Mouse (Mus musculus): ENCODE measurements around the gene Patl2. TPM values are rescaled to one million over a fixed set of nuclear protein-coding genes. Genes with fewer than 3 reads are reported as not detected.

The Patl2 gene
- polyA plus RNA-seq, 1 experiment from 2014 or later = 0.04 TPM

- Histone ChIP-seq H3K4me3 (replicated peaks; ENCODE audit: low read depth, low read length) (no peak overlapping the region), H3K9me3 (replicated peaks; ENCODE audit: low read length) (no peaks in the 10 kb centered on the region), H3K27me3 (ENCODE audit: insufficient read depth, low read length) (no peaks in the 10 kb centered on the region), H3K27ac (no peak overlapping the region), H3K4me2 (ENCODE audit: low read length) (no peak overlapping the region), H3K36me3 (ENCODE audit: insufficient read depth, low read length) (no peaks in the 10 kb centered on the region), H3K9ac (ENCODE audit: low read depth, low read length) (no peak overlapping the region), H3K4me1 (replicated peaks; ENCODE audit: insufficient read depth, low read length) (no peaks in the 10 kb centered on the region)
- ATAC-seq (replicated peaks; ENCODE audit: low FRiP score, low read depth) = no peak
- no peak for DNase-seq (ENCODE audit: low spot score)
- TF ChIP-seq CTCF (IDR thresholded peaks at IDR 0.05; ENCODE audit: low read depth) = no peak
- whole genome bisulfite sequencing = 80% methylated on average over 2 of the region's 2 CpGs
Observed at GRCm38 (mm10) chr2:122162529-122162928, 23.5 kb downstream of the Patl2 start.

GRCm38 (mm10) chr2:122161542-122161941, 24.4 kb downstream of the Patl2 start:
- H3K9me3 ChIP-seq (replicated peaks; ENCODE audit: low read length) = no peaks in the 10 kb centered on the region
- H3K27ac ChIP-seq = no peak overlapping the region
- no peak for TF ChIP-seq CTCF (IDR thresholded peaks at IDR 0.05; ENCODE audit: low read depth)
- DNase-seq (ENCODE audit: low spot score) (peak; percentile 75), ATAC-seq (replicated peaks; ENCODE audit: low FRiP score, low read depth) (0 out of 2 replicates have a peak, but pooled peaks have one; percentile 42)
- no peak overlapping the region for H3K9ac ChIP-seq (ENCODE audit: low read depth, low read length)
- no peaks in the 10 kb centered on the region for H3K27me3 ChIP-seq (ENCODE audit: insufficient read depth, low read length)
- WGBS = 16% methylated on average over 4 of the region's 4 CpGs
- no peak overlapping the region for H3K4me3 ChIP-seq (replicated peaks; ENCODE audit: low read depth, low read length)
- no peak overlapping the region for H3K4me2 ChIP-seq (ENCODE audit: low read length)
- no peaks in the 10 kb centered on the region for H3K36me3 ChIP-seq (ENCODE audit: insufficient read depth, low read length)
- no peaks in the 10 kb centered on the region for H3K4me1 ChIP-seq (replicated peaks; ENCODE audit: insufficient read depth, low read length)

GRCm38 (mm10) chr2:122160680-122161079, 25.3 kb downstream of the Patl2 start, which contains the start of gene Trim69:
Gene Trim69 (plus strand): TSS chr2:122160700.
- Histone ChIP-seq H3K9me3 (replicated peaks; ENCODE audit: low read length) (no peaks in the 10 kb centered on the region), H3K27ac (no peak within 1 kb of the TSS), H3K9ac (ENCODE audit: low read depth, low read length) (no peak within 1 kb of the TSS), H3K36me3 (ENCODE audit: insufficient read depth, low read length) (no peaks in the 10 kb centered on the region), H3K4me1 (replicated peaks; ENCODE audit: insufficient read depth, low read length) (no peaks in the 10 kb centered on the region), H3K27me3 (ENCODE audit: insufficient read depth, low read length) (no peaks in the 10 kb centered on the region), H3K4me3 (replicated peaks; ENCODE audit: low read depth, low read length) (no peak within 1 kb of the TSS), H3K4me2 (ENCODE audit: low read length) (no peak within 1 kb of the TSS)
- peak; percentile 93 for TF ChIP-seq CTCF (IDR thresholded peaks at IDR 0.05; ENCODE audit: low read depth)
- ATAC-seq (replicated peaks; ENCODE audit: low FRiP score, low read depth) = peak; percentile 63; the same call in 1 of the 2 replicates
- peak; percentile 88 for DNase-seq (ENCODE audit: low spot score)
- WGBS = 42% methylated on average over 2 of the region's 2 CpGs

- H3K36me3 ChIP-seq (ENCODE audit: insufficient read depth, low read length) = peaks cover 5% of the 10 kb centered on the region; the same call in 1 of the 2 replicates
- H3K9me3 ChIP-seq (replicated peaks; ENCODE audit: low read length) = no peaks in the 10 kb centered on the region
- no peaks in the 10 kb centered on the region for H3K4me1 ChIP-seq (replicated peaks; ENCODE audit: insufficient read depth, low read length)
- no peak for ATAC-seq (replicated peaks; ENCODE audit: low FRiP score, low read depth)
- H3K27me3 ChIP-seq (ENCODE audit: insufficient read depth, low read length) = no peaks in the 10 kb centered on the region
- H3K4me2 ChIP-seq (ENCODE audit: low read length) = no peak overlapping the region
- H3K27ac ChIP-seq = no peak overlapping the region
- no peak for DNase-seq (ENCODE audit: low spot score)
- no peak for TF ChIP-seq CTCF (IDR thresholded peaks at IDR 0.05; ENCODE audit: low read depth)
- 62% methylated on average over 6 of the region's 6 CpGs for WGBS
- no peak overlapping the region for H3K4me3 ChIP-seq (replicated peaks; ENCODE audit: low read depth, low read length)
- H3K9ac ChIP-seq (ENCODE audit: low read depth, low read length) = no peak overlapping the region
Observed at GRCm38 (mm10) chr2:122159667-122160066, 26.3 kb downstream of the Patl2 start.

- Histone ChIP-seq H3K9ac (ENCODE audit: low read depth, low read length) (no peak overlapping the region), H3K4me1 (replicated peaks; ENCODE audit: insufficient read depth, low read length) (no peaks in the 10 kb centered on the region), H3K36me3 (ENCODE audit: insufficient read depth, low read length) (peaks cover 5% of the 10 kb centered on the region; the same call in 1 of the 2 replicates), H3K4me2 (ENCODE audit: low read length) (no peak overlapping the region), H3K27me3 (ENCODE audit: insufficient read depth, low read length) (no peaks in the 10 kb centered on the region), H3K9me3 (replicated peaks; ENCODE audit: low read length) (no peaks in the 10 kb centered on the region), H3K4me3 (replicated peaks; ENCODE audit: low read depth, low read length) (no peak overlapping the region), H3K27ac (no peak overlapping the region)
- WGBS = 53% methylated on average over 6 of the region's 6 CpGs
- DNase-seq (ENCODE audit: low spot score) (peak; percentile 54), ATAC-seq (replicated peaks; ENCODE audit: low FRiP score, low read depth) (no peak)
- no peak for TF ChIP-seq CTCF (IDR thresholded peaks at IDR 0.05; ENCODE audit: low read depth)
Observed at GRCm38 (mm10) chr2:122158362-122158802, 27.6 kb downstream of the Patl2 start.

GRCm38 (mm10) chr2:122157561-122157960, 28.4 kb downstream of the Patl2 start:
- H3K27me3 ChIP-seq (ENCODE audit: insufficient read depth, low read length) = no peaks in the 10 kb centered on the region
- no peak for DNase-seq (ENCODE audit: low spot score)
- ATAC-seq (replicated peaks; ENCODE audit: low FRiP score, low read depth) = no peak
- no peak for TF ChIP-seq CTCF (IDR thresholded peaks at IDR 0.05; ENCODE audit: low read depth)
- H3K4me1 ChIP-seq (replicated peaks; ENCODE audit: insufficient read depth, low read length) = no peaks in the 10 kb centered on the region
- peaks cover 5% of the 10 kb centered on the region; the same call in 1 of the 2 replicates for H3K36me3 ChIP-seq (ENCODE audit: insufficient read depth, low read length)
- no peaks in the 10 kb centered on the region for H3K9me3 ChIP-seq (replicated peaks; ENCODE audit: low read length)
- H3K27ac ChIP-seq = no peak overlapping the region
- H3K4me3 ChIP-seq (replicated peaks; ENCODE audit: low read depth, low read length) = no peak overlapping the region
- no peak overlapping the region for H3K9ac ChIP-seq (ENCODE audit: low read depth, low read length)
- H3K4me2 ChIP-seq (ENCODE audit: low read length) = no peak overlapping the region

Data from kidney, postnatal 0 days (tissue).